Mouse (Mus musculus) embryo, embryonic 11 days (tissue): ENCODE results near the gene Cdcp2.

Source experiments
- DNase-seq: peaks from one replicate; pipeline ENCODE4 v3.0.0-alpha.2; 2015

The Cdcp2 gene

DNA sequence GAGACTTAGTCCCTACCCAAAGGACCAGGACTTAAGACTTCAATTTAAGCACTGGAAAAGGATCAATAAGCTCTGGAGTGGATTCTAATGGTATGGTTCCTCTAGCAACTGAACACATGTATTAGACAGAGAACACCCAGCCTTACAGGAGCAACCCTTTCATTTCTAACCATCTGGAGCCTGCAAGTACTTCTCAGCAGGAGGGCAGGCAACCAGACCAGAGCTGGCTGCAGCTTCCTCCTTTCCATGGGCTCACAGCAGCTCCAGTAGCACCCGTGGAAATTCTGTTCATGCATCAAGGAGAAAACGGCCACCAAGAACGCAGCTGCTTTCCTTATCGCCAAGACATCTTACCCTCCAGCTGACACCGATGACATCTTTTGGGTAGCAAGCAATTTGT, 39.0 kb downstream of the Cdcp2 start:
- no peak for DNase-seq

DNA sequence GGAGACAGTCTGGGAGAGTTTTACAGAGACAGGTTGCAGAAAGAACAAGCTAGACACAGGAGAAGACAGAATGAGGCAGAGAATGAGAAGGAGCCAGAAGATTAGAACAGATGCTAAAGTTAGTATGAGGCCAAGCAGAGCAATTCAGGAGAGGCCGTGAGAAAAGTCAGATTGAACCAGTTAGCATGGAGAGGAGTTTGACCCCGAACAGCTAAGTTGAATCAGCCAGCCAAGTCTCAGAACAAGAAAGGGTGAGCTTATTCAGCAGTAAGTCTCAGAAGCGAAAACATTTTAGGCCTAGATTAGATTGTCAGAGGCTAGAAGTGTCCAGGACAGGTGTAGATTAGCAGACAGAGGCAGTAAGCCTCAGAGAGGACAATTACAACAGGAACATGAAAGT, 39.8 kb downstream of the Cdcp2 start:
- DNase-seq: no peak

DNA sequence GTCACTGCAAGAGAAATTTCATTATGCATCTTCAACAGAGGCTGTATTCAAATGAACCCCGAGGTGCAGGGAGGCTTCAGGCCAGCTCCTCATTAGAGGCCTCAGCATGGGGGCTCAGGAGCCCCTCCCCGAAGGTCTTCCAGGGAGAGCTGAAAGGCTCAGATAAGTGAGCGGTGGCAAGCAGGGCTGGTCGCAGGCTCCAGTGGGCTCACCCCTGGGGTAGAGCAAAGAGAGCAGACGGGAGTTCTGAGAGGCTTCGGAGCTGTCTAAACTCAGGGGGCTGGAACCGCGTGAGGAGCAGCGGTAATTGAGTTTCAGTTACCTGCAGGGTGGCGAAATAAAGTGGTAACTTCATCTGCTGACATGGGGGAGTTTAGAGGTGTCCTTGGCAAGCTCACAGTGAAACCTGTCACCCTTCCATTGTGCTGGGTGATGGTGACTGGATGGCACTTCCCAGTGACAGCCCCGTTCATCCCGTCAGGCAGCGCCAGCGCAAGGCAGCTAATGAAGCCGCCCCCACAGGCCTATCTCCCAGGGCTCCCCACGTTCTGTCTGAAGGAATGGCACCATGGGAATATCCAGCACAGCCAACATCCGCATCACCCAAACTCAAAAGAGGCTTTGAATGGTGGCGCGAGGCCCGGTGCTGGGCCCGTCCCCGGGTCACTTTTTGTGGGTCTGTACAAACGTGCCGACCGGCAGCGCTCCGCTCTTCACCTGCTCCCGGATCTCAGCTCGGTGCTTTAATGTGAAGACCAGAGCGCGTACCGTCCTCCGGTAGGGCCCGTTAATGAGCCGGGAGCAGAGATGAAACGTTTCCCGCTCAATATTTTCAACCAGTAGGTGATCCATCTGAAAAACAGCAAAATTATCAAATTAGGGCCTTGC, 42.5 kb downstream of the Cdcp2 start:
- DNase-seq: peak; percentile 49

DNA sequence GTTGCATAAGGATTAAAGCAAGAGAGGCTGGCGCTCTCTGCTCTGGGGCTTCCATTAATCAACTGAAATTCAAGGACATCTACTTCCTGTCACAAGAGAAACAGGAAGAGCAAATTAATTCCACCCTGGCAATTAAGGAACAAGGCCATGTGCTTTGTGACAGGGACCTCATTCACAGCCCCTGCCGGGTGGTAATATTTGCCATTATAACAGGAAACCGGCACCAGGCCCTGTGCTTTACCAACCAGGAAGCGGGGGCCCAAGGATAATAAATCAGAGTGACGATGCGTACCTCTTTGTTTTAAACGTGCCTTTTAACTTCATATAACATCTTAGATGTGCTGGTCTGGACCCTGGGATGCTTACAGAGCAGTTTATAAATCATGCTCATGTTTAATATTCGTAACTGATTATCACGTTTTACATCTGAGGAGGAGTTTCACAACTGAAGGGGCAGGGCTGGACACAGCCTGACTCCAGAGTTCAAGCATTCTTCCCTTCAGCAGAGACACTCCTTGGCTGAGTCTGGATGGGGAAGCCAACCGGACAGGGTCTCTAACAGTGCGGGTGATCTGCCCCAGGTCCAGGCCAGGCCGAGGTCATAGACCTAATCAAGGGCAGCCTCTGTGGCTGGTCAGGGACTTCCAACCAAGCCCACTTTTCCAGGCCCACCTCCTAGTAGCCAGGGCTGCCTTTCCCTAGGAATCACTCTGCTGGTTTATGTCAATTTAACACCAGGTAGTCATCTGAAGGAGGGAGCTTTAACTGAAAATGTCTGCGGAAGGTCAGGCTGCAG, 43.3 kb downstream of the Cdcp2 start:
- peak; percentile 69 for DNase-seq

DNA sequence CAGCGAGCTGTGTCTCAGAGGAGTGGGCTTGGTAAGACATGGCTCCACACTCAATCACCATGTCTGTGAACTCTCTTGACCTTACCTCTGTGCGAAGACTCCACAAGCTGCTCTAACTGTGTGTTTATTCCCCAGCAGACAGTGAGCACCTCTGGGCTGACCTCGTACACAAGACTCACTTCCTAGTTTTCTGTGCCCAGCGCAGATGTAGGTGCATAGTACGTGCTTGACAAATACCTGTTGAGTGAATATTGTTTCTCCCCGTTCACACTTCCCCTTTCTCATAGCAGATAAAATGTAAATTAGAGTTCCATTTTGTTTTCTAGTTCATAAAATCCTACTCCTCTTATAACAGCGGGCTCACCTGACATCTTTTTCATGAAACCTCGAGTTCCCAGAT, 46.8 kb downstream of the Cdcp2 start:
- no peak for DNase-seq

DNA sequence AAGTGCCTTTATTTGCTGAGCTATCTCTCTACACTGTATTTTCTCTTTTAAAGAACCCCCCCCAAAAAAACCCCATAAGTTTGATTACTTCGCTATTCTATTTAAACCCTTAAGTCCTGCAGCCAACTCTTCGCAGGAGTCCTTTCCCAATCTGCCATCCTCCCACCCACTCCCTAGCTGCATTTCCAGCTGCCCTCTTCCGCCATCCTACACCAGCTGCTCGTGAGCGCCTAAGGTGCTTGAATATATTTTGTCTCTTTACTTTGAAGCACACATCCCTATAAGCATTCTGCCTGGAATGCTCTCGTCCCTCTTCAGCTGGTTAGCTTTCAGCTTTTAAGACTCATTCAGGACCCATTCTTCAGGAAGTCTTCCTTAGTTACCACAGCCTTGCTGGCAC, 54.3 kb downstream of the Cdcp2 start:
- DNase-seq: no peak

DNA sequence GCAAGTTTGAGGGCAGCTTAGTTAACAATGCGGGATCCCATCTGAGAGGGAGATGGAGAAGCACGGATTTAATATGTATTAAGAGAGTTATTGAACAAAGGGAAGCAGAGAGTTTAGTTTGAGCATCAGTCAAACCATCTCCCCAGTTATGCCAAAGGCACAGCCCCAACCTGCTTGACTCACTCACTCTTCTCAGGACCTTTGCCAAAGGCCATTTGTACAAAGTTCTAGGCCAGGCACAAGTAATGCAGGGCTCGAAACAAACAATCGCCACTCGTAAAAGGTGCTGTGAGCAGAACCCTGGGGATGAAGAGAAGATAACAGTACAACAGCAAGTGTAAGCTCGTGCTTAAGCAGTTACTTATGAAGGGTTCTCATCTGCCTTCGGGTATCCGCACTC, 55.9 kb downstream of the Cdcp2 start:
- DNase-seq: no peak

DNA sequence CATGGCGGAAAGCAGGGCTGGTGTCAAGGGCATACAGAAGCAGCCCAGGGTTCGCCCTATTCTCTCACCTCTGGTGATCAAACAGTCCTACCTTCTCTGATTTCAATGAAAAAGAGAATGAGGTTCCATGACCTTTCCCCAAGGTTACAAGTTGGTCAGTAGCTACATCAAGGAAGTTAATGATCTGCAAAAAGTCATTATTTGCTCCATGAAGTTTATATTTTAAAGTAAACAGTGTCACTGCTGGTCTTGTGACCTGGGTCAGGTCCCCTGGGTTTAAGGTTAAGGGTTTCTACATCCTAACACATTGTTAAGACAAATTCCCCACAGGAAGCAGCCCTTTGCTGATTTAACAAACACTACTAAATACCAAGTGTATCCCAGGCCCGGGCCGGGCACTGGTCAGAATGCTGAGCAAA, 60.3 kb downstream of the Cdcp2 start:
- DNase-seq: peak; percentile 19

DNA sequence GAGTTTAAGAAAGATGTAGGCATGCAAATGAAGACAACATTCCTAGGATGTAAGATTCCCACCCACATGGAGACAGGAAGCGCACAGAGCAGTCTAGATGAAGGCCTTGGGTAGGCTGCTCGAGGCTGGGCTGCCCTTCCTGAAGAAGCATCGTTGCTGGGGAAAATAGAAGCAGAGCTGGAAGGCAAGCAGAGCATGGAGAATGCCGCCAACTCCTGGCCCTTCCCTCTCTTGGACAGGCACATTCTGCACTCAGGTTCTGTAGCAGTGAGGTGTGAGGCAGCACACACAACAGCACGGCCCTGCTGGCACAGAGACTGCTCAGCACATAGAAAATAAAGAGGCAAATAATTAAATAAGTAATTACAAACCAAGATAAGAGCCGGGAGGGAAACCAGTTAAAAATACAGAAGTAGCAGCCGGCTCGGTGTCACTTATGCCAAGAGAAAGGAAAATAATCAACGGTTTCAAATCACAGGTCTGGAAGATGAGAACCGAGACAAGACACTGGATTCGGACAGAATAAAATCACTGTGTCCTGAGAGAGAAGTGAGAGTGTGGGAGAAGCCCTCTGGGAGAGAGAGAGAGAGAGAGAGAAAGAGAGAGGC, 62.6 kb downstream of the Cdcp2 start:
- no peak for DNase-seq

DNA sequence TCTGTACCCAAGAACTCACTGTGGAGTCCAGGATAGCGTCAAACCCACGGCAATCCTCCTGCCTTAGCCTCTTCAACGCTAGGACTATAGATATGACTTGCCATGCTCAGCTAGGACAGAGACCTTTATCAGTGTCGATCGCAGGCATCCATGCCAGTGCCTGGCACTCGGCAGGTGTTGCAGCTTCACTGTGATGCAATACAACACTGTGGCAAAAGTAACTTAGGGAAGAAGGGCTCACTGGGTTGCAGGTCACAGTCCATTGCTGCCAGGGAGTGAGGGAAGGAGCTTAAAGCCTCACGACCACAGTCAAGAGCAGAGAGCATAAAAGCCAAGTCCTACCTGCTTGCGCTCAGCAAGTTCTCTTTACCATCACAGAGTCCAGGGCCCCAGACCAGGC, 63.5 kb downstream of the Cdcp2 start:
- DNase-seq: no peak
